Comparison of ENCODE assay signal across 9 mouse cellular contexts in genomic region chr12:56611504-56612348, GRCm38 (mm10). TPM values are rescaled to one million over a fixed set of nuclear protein-coding genes. Genes with fewer than 3 reads are reported as not detected.
DNase-seq lines count a peak whose midpoint lies in the region; ATAC-seq and TF ChIP-seq lines count a peak whose summit lies in the region.
"Had no signal": no experiment of that assay in that cellular context is flagged by ENCODE, and none has a peak within 500 bp of the region (broad histone marks: within the 10 kb centered on the region; RNA-seq: fewer than 3 reads in every experiment).

No protein-coding gene starts in this region.

- ATAC-seq in kidney, postnatal 0 days (replicated peaks; ENCODE audit: low FRiP score, low read depth): peak; percentile 43; the same call in 1 of the 2 replicates
- peak; percentile 27; the same call in 1 of the 2 replicates for ATAC-seq in granulocyte monocyte progenitor cell, adult 5-6 weeks (replicated peaks; ENCODE audit: poor library complexity, severe bottlenecking)
- peak; percentile 56; the same call in 1 of the 2 replicates for ATAC-seq in limb, embryonic 14.5 days (ENCODE audit: low FRiP score, low read depth)

- H3K27me3 ChIP-seq in kidney, postnatal 0 days (ENCODE audit: insufficient read depth, low read length): peaks cover 67% of the 10 kb centered on the region
- H3K27me3 ChIP-seq in limb, embryonic 14.5 days (ENCODE audit: control insufficient read depth, insufficient read depth, low read length): peaks cover 95% of the 10 kb centered on the region

- H3K27ac ChIP-seq in kidney, postnatal 0 days: no peak overlapping the region
- H3K27ac ChIP-seq in limb, embryonic 14.5 days (replicated peaks; ENCODE audit: low read depth, low read length): no peak overlapping the region

- H3K9me3 ChIP-seq in kidney, postnatal 0 days (replicated peaks; ENCODE audit: low read length): no peaks in the 10 kb centered on the region
- no peaks in the 10 kb centered on the region for H3K9me3 ChIP-seq in limb, embryonic 14.5 days (ENCODE audit: control insufficient read depth, low read length)

- WGBS in kidney, postnatal 0 days: under 1% methylated on average over 54 of the region's 57 CpGs
- WGBS in limb, embryonic 14.5 days: 0% methylated on average over 53 of the region's 57 CpGs

- H3K36me3 ChIP-seq in kidney, postnatal 0 days (ENCODE audit: insufficient read depth, low read length): no peaks in the 10 kb centered on the region
- no peaks in the 10 kb centered on the region for H3K36me3 ChIP-seq in limb, embryonic 14.5 days (ENCODE audit: control insufficient read depth, insufficient read depth, low read length)

- H3K4me2 ChIP-seq in kidney, postnatal 0 days (ENCODE audit: low read length): peak overlapping the region; percentile 47
- H3K4me2 ChIP-seq in limb, embryonic 14.5 days (replicated peaks; ENCODE audit: low read depth, low read length, severe bottlenecking): peak overlapping the region; percentile 59

- H3K4me1 ChIP-seq in kidney, postnatal 0 days (replicated peaks; ENCODE audit: insufficient read depth, low read length): no peaks in the 10 kb centered on the region
- peaks cover 8% of the 10 kb centered on the region; the same call in 1 of the 2 replicates for H3K4me1 ChIP-seq in limb, embryonic 14.5 days (ENCODE audit: control insufficient read depth, insufficient read depth, low read length)

- H3K9ac ChIP-seq in kidney, postnatal 0 days (ENCODE audit: low read depth, low read length): no peak overlapping the region
- H3K9ac ChIP-seq in limb, embryonic 14.5 days (ENCODE audit: low read depth, low read length, severe bottlenecking): peak overlapping the region; percentile 25; the same call in 1 of the 2 replicates

- TF ChIP-seq POLR2A in limb, embryonic 14.5 days (IDR thresholded peaks at IDR 0.05; ENCODE audit: borderline replicate concordance, extremely low read depth, insufficient read depth, insufficient read length): no peak

- peak; percentile 3; the same call in 1 of the 2 replicates for TF ChIP-seq CTCF in kidney, postnatal 0 days (IDR thresholded peaks at IDR 0.05; ENCODE audit: low read depth)

- DNase-seq in kidney, postnatal 0 days (ENCODE audit: low spot score): peak; percentile 28
- no peak for DNase-seq in kidney, postnatal 25 days
- DNase-seq in adrenal gland, postnatal 25 days: peak; percentile 30
- no peak for DNase-seq in limb, embryonic 14.5 days (ENCODE audit: low spot score)
- DNase-seq in retina, embryonic 14.5 days (ENCODE audit: low spot score): peak; percentile 58
- no peak for DNase-seq in cerebellum, adult 11 months
- no peak for DNase-seq in layer of hippocampus, adult 9-10 months (ENCODE audit: low spot score)

- peak overlapping the region; percentile 21 for H3K4me3 ChIP-seq in kidney, postnatal 0 days (replicated peaks; ENCODE audit: low read depth, low read length)
- peak overlapping the region; percentile 38 for H3K4me3 ChIP-seq in limb, embryonic 14.5 days (replicated peaks; ENCODE audit: low read length)
- H3K4me3 ChIP-seq: myocyte had no signal

RNA-seq across cellular contexts. Expression of gene Nkx2-9, which starts 1.4 kb away (rescaled TPM):
- polyA plus RNA-seq in kidney, postnatal 0 days (2015; fragmentation: Nextera tagmentation; extraction: Ambion mirVana): not detected in 2 replicates
- total RNA-seq in adrenal gland, postnatal 25 days (2021): 0.33 TPM in 1 of 2 replicates, not detected in the other
- not detected in 2 replicates for total RNA-seq in granulocyte monocyte progenitor cell, adult 5-6 weeks (2014; fragmentation: Nextera tagmentation)
- not detected in 2 replicates for total RNA-seq in granulocyte monocyte progenitor cell, adult 5-6 weeks (2017)
- 0.13 and 0.19 TPM in 2 replicates for polyA plus RNA-seq in limb, embryonic 14.5 days (2012; rRNA removed)
- polyA plus RNA-seq in limb, embryonic 14.5 days (2014; fragmentation: Nextera tagmentation; extraction: Ambion mirVana): not detected in 2 replicates
- polyA plus RNA-seq: myocyte had no signal

Comparison
In these comparisons a context has a peak if more than half of its experiments do, and no peak if none do; other contexts are left out.
1. DNase-seq: peak in kidney, postnatal 0 days (single experiment), adrenal gland, postnatal 25 days (single experiment) and retina, embryonic 14.5 days (single experiment); none in kidney, postnatal 25 days (0 of 2), limb, embryonic 14.5 days (single experiment), cerebellum, adult 11 months (single experiment) and layer of hippocampus, adult 9-10 months (single experiment).
2. Peak in every context shown above with its lines, with median percentiles within 50 percentile points of each other: ATAC-seq.